Mouse (Mus musculus): ENCODE results near the gene Rdh16f2.
"Not testable (repeated sequence)": the region's sequence is repeated elsewhere in the genome, so short reads cannot be mapped to it uniquely, and the experiment has no call there.

Gene Rdh16f2

DNA sequence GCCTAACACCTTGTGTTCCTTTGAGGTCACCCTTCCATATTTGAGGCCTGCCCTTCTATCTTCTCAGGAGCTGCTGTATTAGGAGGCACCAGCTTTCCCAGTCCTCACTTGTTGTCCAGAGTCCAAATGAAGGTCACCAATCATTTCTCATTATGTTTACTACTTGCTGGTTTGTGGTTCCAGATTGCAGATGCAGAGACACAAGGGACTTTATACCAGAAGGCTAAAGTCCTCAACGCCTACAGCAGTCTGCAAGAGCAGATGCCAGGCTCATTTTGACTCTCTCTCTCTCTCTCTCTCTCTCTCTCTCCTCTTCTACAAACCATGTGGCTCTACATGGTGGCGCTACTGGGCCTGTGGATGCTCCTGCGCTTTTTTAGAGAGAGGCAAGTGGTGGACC, at the start of gene Rdh16f2:
Gene Rdh16f2 (plus strand): TSS at position 243 of the 400 bp plus-strand sequence.
- peak; percentile 80 for DNase-seq

DNA sequence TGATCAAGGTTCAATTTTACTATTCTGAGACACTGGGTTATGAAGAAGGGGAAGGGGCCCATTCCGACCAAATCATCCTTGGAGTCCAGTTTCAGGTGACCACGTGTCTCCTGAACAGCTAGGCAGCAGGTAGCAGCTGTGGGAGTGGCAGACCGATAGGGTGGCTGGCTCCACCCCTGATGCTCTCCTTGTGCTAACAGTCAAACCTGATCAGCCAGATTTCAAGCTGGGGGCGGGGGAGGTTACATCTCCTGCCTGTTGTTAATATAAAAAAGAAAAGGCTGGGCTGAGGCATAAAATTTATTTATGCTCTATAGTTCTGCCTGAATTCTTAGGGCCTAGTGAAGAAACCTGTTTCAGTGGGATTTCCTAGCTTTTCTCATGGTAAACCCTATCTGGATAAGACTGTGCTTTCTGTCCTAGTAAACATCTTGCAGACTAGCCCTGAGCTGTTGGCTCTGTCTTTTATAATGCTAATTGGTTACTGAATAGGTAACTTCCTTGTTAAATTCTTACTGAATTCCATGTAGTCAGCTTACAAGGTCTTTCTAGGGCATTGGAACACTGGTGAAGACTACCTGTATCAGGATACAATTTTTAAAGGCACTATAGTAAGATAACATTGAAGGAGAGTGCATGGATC, 48.9 kb upstream of the Rdh16f2 start:
- DNase-seq = peak; percentile 68

DNA sequence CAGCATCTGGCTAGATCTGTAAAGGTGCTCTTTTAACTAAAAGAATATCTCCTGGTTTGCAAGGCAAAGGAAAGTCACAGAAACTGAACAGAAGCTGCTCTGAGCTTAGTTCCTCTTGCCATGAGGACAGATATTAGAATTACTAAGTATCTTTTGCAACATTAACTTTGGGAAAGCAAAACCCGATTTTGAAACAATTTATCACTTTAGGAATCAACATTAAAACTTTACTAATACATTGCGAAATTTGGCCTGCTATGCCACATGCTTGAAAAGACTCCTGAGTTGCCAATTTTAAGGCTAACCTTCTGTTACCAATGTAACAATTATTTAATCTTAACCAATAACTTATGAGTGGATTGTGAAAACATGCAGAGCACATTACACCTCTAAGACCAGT, 44.5 kb upstream of the Rdh16f2 start:
- not testable (repeated sequence) for DNase-seq

DNA sequence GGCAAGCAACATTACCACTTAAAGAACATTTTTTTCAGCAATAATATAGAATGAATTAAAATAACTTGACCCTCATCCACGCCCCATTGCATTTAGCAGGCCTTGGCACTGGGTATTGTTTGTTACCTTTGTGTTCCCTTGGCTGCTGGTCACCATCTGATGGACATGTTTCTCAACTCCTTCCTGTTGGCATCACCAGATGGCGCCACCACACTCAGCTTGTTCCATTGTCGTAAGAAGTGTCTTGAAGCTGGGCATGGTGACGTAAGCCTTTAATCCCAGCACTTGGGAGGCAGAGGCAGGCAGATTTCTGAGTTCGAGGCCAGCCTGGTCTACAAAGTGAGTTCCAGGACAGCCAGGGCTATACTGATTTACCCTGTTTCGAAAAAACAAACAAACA, 40.9 kb upstream of the Rdh16f2 start:
- DNase-seq = peak; percentile 61

DNA sequence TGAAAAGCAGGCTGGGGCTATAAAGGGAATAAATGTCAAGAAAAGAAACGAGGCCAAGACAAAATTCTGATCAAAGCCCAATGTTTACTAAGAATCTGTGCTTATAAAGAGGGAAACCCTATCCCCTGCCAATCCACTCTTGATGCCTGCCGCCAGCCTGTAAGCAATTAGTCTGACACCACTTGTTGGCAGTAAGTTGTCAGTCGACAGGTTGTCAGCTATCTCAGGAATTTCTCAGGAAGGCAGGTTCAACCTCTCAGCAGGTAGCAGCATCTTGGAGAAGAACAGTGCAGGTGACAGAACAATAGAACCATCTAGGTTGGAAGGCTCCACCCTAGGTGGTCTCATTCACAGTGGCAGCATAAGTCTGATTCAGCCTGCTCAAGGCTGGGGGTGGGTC, 37.2 kb upstream of the Rdh16f2 start:
- DNase-seq = no peak

DNA sequence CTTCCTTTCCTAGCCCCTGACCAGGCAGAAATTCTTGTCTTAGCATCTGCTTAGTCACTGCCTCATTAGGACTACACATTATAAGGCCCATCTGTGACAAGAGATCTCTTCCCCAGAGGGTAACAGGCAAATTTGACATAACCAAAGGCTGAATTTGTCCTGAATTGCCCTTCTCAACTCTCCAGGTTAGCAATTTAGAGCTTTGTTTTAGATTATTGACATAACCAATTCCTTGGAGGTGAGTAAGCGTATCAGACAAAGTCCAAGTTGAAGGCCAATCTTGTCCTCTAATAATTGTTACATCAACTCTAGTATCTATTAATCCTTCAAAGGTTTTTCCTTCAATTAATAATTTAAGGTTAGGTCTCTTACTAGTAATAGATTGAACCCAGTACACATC, 32.1 kb upstream of the Rdh16f2 start:
- peak; percentile 85 for DNase-seq

DNA sequence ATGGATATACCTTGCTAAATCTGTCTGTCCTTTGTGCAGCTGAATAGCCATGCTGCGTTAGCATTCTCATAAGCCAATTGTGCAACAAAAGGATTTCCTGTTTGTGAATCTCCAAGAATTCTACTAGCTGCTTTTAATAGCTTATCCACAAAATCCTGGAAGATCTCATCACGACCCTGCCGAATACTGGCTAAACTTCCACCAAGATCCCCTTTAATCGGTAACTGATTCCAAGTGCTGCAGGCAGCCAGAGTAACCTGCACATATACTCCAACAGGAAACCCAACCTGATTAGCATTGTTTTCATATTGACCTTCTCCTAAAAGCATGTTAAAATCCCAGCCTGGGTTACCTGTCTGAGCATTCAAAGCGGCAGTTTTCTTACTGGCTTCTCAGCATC, 31.0 kb upstream of the Rdh16f2 start:
- DNase-seq = peak; percentile 91

DNA sequence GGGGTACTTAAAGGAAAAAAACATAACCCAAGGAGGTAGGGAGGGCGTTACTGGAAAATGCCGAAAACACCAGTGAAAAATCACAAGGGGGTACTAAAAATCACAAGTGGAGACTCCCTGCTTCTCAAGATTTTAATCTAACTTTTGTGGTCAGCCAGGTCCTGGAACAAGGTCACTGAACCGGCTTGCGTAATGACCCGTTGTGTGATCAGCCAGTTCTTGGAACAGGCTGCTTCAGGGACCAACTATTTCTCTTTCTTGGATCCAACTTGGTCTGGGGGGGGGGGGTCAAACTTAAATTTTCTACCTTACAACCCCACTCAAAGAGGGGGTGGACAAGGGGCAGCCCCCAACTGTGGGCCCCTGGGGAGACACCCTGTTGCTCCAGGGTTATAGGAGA, 28.5 kb upstream of the Rdh16f2 start:
- DNase-seq = peak; percentile 77

DNA sequence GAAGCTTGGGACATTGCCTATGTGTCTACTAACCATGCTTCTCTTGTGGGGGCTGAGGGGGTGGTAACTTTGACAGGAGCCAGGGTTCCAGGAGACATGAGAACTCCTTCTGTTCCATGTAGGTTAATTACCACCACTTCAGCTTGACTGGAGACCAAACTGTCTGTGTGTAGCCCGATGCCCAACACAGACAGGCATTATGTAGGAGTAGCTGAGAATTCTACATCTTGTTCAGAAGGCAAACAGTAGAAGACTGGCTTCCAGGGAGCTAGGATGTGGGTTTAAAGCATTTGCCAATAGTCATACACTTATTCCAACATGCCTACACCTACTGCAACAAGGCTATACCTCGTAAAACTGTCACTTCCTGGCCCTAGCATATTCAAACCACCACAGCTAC, 27.7 kb upstream of the Rdh16f2 start:
- DNase-seq = no peak

DNA sequence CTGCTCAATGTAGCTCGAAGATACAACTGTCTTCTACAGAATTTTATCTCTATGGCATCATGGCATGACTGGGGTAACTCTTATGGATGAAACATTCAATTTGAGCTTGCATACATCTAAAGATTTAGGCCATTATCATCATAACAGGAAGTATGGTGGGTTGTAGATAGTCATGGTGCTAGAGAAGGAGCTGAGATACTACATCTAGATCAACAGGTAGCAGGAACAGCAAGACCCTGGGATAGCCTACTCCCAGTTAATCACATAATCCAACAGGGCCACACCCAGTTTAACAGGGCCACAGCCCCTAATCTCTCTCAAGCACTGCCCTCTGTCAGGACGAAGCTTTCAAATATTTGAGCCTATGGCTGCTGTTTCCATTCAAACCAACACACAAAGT, 25.5 kb upstream of the Rdh16f2 start:
- DNase-seq = no peak

DNA sequence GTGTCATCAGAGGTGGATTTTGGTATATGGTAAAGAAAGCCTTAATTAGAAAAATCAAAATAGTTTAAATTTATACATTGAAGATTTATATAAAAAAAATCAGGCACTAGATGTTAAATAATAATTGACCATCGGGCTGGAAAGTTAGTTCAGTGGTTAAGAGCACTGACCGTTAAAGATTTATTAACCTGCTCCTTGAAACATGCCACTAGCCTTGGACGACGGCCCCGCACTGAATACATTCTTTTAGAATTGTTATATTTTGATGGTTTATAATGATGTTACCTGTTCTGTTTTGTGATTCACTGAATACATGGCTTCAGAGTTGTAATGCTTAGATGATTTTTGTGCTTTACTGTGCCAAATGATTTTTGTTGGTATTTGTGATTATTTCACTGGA, 20.3 kb upstream of the Rdh16f2 start:
- peak; percentile 56 for DNase-seq

DNA sequence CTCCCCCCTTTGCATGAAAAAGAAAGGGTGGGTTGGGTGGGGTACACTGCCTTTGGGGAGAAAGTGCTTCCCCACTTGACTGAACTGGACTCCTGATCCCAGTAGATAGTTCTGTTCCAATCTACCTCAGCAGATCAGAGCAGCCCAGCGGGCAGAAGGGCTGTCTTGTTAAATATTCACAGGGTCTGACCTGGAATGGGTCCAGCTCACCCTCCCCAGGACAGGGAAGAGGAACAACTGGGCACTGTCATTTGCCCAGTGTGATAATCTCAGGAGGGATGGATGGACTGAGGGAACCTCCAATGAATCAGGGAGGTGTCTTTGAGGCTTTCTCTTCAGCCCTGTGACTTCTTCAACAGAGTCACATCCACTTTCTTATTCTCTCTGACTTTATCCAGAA, 18.2 kb upstream of the Rdh16f2 start:
- DNase-seq = peak; percentile 96

DNA sequence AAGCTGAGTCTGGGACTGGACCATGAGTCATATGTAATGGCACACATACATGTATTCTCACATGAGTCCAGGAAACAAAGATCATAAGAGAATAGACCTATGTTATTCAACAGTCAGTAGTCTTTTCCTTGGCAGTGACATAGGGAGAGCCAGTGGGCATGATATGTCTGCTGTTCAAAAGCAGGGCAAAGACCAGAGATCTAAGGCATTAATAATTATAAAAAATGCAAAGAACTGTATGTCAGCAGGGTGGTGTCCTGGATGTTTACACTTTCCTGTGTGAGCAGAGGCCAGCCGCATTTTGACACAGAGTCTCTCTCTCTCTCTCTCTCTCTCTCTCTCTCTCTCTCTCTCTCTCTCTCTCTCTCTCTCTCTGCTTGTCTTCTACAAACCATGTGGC, 16.6 kb upstream of the Rdh16f2 start, which contains the start of gene Rdh19:
Gene Rdh19 (plus strand): TSS at position 301 of the 400 bp plus-strand sequence.
- no peak for DNase-seq

DNA sequence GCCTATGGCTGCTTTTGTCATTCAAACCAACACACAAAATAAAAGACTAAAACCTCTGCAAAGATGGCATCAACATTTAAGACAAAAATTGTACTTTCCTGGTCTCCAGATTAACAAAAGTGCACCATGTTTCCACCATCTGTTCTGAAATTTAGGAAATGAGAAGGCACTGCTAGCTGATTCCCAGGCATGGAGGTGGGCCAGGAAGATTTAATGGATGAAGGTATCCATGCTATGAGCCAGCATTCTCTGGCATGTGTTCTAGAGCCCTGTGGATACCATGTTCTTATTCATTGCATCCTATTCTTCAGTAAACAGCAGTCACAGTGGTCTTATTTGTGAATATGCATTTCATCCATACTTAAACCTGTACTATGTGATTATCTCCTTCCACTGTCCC, 9.9 kb upstream of the Rdh16f2 start:
- no peak for DNase-seq

DNA sequence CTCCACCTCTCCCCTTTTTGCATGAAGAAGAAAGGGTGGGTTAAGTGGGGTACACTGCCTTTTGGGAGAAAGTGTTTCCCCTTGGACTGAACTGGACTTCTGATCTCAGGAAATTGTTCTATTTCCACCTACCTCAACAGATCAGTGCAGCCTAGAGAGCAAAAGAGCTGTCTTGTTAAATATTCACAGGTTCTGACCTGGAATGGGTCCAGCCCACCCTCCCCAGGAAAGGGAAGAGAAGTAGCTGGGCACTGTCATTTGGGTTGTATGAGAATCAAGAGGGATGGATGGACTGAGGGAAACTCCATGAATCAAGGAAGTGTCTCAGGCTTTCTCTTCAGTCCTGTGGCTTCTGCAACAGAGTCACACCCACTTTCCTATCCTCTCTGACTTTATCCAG, 1.3 kb upstream of the Rdh16f2 start:
- peak; percentile 93 for DNase-seq

DNA sequence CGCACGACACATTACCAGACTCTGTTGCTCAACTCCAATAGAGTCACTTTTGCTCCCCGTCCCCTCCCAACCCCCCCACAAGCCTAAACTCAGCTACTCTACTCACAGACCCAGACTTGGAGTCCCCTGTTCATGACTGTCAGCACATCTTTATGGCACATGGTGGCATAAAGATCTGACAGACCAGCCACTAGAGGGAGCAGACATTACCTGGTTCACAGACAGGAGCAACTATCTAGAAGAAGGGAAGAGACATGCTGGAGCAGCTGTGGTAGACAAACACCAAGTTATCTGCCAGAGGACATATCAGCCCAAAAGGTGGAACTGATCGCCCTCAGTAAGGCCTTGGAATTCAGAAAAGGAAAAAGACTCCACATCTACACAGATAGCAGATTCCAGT, 6.2 kb downstream of the Rdh16f2 start:
- DNase-seq = peak; percentile 61

DNA sequence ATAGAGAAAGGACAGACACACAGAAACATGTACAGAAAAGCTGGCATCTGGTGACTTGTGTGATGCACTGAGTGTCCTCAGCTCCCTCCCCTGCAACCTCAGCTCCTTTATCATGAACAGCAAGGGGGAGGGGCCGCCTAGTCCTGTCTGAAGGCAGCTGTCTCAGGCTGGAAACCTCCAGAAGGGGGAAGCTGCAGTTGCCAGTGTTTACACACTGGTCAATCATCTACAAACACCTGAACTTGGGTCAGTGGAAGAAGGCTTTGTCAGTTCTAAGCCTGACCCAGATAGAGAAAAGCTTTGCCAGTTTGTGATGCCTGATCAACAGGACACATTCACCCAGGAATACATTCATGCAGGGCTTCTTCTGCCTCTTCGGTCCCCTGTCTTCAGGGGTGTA, 11.4 kb downstream of the Rdh16f2 start:
- peak; percentile 91 for DNase-seq

DNA sequence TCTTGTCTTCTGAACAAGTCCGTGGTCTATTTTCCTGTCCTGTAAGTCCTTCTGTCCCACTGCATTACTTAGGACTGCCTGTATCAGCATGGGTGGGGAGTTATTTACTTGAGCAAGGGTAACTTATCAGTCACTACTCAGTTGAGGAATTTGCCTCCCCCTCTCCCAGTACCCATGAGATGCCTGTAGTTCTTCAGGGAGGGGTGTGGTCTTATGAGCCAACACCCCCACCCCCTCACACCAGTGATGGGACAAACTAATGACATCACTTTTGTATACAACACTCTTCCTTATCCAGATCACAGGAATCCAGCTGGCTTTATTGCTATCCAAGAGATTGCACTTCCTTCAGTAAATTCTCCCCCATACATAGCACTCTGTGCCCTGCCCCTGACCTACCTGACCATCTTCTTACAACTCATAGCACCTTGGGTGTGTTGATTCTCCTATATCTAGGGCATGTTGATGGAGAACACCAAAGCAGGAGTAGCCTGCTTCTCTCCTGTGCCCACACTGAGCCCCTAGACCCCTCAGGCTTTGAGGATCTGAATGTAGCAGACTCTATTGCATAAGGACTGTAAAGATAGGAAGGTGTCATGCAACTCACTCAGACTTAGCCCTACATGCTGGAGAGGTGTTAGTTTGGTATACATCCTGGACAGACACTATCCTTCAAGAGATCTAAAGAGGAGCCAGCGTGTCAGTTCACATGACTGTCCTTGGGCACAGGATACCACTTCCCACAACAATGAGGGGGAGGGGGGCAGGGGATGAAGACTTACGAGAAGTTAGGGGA, 12.2 kb downstream of the Rdh16f2 start:
- no peak for DNase-seq

DNA sequence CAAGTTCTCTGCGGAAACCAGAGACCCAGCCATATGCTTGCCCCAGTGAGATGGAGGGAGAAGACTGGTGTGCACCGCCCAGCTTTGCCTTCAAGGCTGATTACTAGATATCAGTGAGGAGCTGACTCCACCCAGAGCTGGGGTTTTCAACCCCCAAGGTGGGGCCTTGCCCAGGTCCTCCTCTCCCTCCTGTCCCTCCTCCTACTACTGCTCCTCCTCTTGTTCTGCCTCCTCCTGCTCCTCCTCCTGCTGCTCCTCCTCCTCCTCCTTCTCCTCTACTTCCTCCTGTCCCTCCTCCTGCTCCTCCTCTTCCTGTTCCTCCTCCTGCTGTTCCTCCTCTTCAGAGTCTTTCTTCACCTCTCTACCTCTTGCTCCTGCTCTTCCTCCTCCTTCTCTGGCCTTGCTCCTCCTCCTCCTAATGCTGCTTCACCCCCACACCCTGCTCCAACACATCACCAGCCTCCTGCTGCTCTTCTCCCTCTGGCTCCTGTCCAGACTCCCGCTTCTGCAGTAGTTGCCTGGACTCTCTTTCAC, 12.9 kb downstream of the Rdh16f2 start:
- peak; percentile 72 for DNase-seq

DNA sequence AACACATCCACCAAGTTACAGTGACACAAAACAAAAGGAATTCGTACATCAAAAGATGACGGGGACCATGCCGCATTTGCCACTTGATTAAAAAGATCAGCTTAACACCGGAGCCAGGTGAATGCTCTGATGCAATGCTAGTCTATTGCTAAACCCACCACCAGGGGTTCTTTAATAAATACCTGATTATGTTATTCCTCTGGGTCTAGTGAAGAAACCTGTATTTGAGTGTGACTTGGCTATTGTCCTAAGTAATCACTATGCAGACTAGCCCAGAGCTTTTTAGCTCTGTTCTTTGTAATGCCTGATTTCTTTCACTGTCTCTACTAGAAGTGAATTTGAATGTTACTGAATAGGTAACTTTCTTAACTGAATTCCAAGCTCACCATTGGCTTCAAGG, 14.8 kb downstream of the Rdh16f2 start:
- DNase-seq = no peak

DNA sequence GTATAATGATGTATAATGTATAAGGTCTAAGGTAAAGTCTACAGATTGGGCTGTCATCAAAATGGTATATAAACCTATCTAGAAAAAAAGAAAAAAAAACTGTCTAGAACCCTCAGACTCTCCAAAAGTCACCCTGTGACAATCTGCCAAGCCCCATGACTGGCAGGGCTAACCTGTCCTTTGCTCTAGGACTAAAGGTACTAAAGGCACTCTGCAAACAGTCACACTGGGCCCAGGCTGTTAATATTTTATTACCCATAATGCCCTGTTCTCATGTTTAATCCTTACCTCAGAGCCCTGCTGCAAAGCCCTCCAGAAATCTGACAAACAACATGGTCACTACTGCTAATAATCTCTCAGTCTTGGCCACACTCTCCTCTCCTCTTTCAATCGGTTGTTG, 20.3 kb downstream of the Rdh16f2 start:
- DNase-seq = peak; percentile 93

DNA sequence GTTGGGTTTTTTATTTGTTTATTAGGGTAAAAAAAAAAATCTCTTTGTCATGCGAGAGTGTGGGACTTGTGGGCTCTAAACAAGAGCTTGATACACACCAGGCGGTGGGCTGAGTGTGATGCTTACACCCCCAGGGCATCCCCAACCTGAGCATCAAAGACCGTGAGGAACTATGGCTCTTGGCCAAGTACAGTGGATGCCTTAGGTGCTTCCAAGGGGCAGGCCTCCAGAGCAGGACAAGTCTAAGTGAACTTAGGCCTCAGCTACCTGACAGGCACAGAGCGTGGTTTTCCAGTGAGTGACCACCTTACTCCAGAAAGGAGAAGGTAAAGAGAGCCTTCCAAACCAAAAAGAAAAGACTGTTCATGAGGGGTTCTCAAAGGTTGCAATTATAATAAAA, 20.7 kb downstream of the Rdh16f2 start:
- peak; percentile 80 for DNase-seq

DNA sequence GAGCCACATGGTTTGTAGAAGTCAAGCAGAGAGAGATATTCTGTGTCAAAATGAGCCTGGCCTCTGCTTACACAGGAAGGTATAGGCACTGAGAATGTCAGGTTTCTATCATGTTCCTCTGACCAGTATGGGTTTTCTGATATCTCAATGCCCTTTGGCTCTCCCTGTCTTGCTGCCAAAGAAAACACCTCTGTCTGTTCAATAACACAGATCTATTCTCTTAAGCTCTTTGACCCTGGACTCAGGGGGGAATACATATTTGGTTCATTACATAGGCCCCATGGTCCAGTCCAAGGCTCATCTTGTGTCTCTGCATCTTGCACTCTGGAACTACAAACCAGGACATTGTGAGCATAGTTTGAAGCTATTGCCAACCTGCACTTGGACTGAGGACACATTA, 22.3 kb downstream of the Rdh16f2 start, which contains the start of gene Rdh7:
Gene Rdh7 (minus strand): TSS at position 213 of the 400 bp plus-strand sequence.
- DNase-seq = peak; percentile 70

DNA sequence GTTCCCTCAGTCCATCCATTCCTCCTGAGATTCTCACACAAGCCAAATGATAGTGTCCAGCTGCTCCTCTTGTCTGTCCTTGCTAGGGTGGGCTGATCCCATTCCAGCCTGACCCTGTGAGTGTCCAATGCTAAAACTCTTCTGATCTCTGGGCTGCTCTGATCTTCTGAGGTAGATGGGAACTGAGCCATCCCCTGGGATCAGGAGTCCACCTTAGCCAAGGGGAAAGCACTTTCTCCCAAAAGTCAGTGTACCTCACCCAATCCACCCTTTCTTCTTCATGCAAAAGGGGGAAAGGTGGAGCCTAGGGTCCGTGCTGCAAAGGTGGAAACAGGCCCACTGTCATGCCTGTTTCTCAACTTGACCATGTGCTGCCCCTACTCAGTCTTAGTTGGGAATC, 25.2 kb downstream of the Rdh16f2 start:
- DNase-seq = no peak
